Mouse (Mus musculus): ENCODE measurements around the gene Mast4. TPM values are rescaled to one million over a fixed set of nuclear protein-coding genes. Genes with fewer than 3 reads are reported as not detected.

Mast4 gene
- total and polyA plus RNA-seq, 3 experiments: 0.99 to 7.4 (median 6.1) TPM

DNA sequence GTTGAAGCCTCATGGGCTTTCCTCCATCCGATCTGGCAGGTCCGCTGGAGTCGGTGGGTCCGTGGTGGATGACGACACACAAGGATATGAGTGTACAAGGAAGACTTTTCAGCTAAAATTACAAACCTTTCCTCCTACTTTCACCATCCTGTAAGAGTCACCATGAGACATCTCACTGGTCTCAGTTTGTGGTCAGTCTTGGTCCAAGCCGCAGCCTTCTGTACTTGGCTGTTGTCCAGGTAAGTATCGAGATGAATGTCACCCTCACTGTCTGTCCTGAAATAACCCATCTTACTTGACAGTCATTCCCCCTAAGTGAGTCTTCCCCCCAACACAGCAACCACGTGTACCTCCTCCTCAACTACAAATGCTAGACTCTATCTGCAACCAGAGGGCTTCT is 94.6 kb downstream of the Mast4 start (continued):
- TF ChIP-seq MYC (IDR thresholded peaks at IDR 0.05; ENCODE audit: low read depth, low read length) (peak; percentile 90), SIN3A (IDR thresholded peaks at IDR 0.05; ENCODE audit: low read length) (no peak; the same call in 1 of the 2 replicates), RAD21 (IDR thresholded peaks at IDR 0.05; ENCODE audit: low read depth, low read length) (no peak), ETS1 (conservative IDR thresholded peaks at IDR 0.05; ENCODE audit: low read depth, low read length) (peak; percentile 56), USF2 (conservative IDR thresholded peaks at IDR 0.05; ENCODE audit: low read depth, low read length) (no peak), NRF1 (IDR thresholded peaks at IDR 0.05; ENCODE audit: low read depth, low read length) (no peak), KAT2A (IDR thresholded peaks at IDR 0.05; ENCODE audit: insufficient replicate concordance, low read length) (no peak), E2F4 (IDR thresholded peaks at IDR 0.05; ENCODE audit: insufficient replicate concordance, low read depth, low read length) (no peak), CHD2 (IDR thresholded peaks at IDR 0.05; ENCODE audit: low read length) (no peak), ELF1 (IDR thresholded peaks at IDR 0.05; ENCODE audit: low read depth, low read length) (no peak), USF1 (IDR thresholded peaks at IDR 0.05; ENCODE audit: low read depth, low read length) (no peak), IRF4 (IDR thresholded peaks at IDR 0.05; ENCODE audit: low read depth, low read length) (peak; percentile 82), POLR2AphosphoS2 (IDR thresholded peaks at IDR 0.05; ENCODE audit: low read depth, low read length) (no peak), POLR2A (IDR thresholded peaks at IDR 0.05; ENCODE audit: low read depth, low read length) (no peak), TBP (conservative IDR thresholded peaks at IDR 0.05; ENCODE audit: low read depth, low read length) (no peak), NELFE (IDR thresholded peaks at IDR 0.05; ENCODE audit: low read depth, low read length) (no peak), UBTF (IDR thresholded peaks at IDR 0.05; ENCODE audit: low read depth, low read length) (no peak)

DNA sequence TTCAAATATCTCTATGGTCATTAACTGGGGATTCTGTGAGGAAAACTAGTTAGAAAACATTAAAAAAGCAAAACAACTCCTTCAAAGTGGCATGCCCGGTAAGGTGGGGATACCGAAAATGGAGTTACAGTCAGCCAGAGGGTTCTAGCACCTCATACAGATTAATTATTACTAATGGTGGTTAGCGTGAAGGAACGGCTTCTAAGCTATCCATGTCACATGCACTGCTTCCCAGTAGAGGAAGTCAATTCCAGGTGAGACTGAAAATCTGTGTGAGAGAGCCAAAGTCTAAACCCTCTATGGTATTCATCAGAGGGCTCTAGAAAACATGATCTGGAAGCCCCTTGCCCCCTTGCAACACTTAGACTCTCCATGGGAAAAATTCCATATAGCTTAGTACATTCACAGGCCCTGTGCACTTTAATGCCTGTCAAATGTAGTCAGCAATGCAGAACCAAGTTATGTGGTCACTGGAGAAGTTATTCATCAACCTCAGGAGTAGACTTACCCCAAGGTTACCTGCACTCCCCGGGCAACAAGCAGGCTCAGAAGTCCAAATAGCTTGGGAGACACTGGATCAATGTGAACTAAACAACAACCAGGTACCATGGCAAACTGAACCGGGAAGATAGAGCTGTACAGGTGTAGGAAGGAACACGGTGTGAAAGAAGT is 96.1 kb downstream of the Mast4 start:
- H3K27me3 ChIP-seq (replicated peaks): no peaks in the 10 kb centered on the region
- in situ Hi-C loops (cut with MboI; ENCODE audit: low pct_ligation_motif_present, low pct_unique_long_range_greater_than_20kb, low sequenced_read_pairs): no loop called here
- peaks cover 0 to 17% of the 10 kb centered on the region in 2 experiments; a peak in 2 of 4 replicates for H3K4me1 ChIP-seq (ENCODE audit: control insufficient read depth in 1 of 2, insufficient read depth in 2 of 2)
- H3K4me2 ChIP-seq (ENCODE audit: insufficient read depth, low read depth, poor library complexity, severe bottlenecking): peak overlapping the region; percentile 45; the same call in 1 of the 2 replicates
- no peaks in the 10 kb centered on the region for H3K36me3 ChIP-seq (replicated peaks in 1 of 2; ENCODE audit: control insufficient read depth in 1 of 2, insufficient read depth in 1 of 2, low read length in 1 of 2)
- H3K9me3 ChIP-seq (replicated peaks; ENCODE audit: low read length): no peaks in the 10 kb centered on the region
- DNase-seq (ENCODE audit: extremely low read depth): no peak
- no peak overlapping the region for H3K27ac ChIP-seq (ENCODE audit: insufficient read depth, low read depth)
- no peaks in the 10 kb centered on the region for H3K79me2 ChIP-seq (replicated peaks; ENCODE audit: control insufficient read depth, extremely low read depth, insufficient read depth, poor library complexity, severe bottlenecking)
- dilution Hi-C loops (cut with MboI; ENCODE audit: extremely low pct_ligation_motif_present, extremely low pct_unique_long_range_greater_than_20kb, low sequenced_read_pairs): no loop called here
- H3K4me3 ChIP-seq (replicated peaks in 1 of 3; ENCODE audit: low read depth in 2 of 3, low read length in 2 of 3, poor library complexity in 1 of 3): no peak overlapping the region
- TF ChIP-seq MYC (IDR thresholded peaks at IDR 0.05; ENCODE audit: low read depth, low read length) (no peak), E2F4 (IDR thresholded peaks at IDR 0.05; ENCODE audit: insufficient replicate concordance, low read depth, low read length) (no peak), JUN (IDR thresholded peaks at IDR 0.05; ENCODE audit: insufficient read depth, low read depth, low read length) (no peak), POLR2A (IDR thresholded peaks at IDR 0.05; ENCODE audit: low read depth, low read length) (no peak), ZNF384 (IDR thresholded peaks at IDR 0.05; ENCODE audit: low read depth, low read length) (no peak), CHD1 (IDR thresholded peaks at IDR 0.05; ENCODE audit: low read depth, low read length) (no peak), JUND (conservative IDR thresholded peaks at IDR 0.05; ENCODE audit: low read depth, low read length) (no peak), MAX (IDR thresholded peaks at IDR 0.05; ENCODE audit: low read length) (no peak), ZMIZ1 (IDR thresholded peaks at IDR 0.05; ENCODE audit: low read depth, low read length) (no peak), SMC3 (IDR thresholded peaks at IDR 0.05; ENCODE audit: low read depth, low read length) (no peak), HCFC1 (IDR thresholded peaks at IDR 0.05; ENCODE audit: low read depth, low read length) (no peak), MAZ (IDR thresholded peaks at IDR 0.05; ENCODE audit: low read depth, low read length) (no peak), KAT2A (IDR thresholded peaks at IDR 0.05; ENCODE audit: insufficient replicate concordance, low read length) (no peak), IRF4 (IDR thresholded peaks at IDR 0.05; ENCODE audit: low read depth, low read length) (no peak), EP300 (IDR thresholded peaks at IDR 0.05; ENCODE audit: low read length) (no peak), ZC3H11A (IDR thresholded peaks at IDR 0.05; ENCODE audit: low read depth, low read length) (no peak), ZKSCAN1 (IDR thresholded peaks at IDR 0.05; ENCODE audit: borderline replicate concordance, low read depth, low read length) (no peak), TCF12 (IDR thresholded peaks at IDR 0.05; ENCODE audit: low read depth, low read length) (no peak), MXI1 (IDR thresholded peaks at IDR 0.05; ENCODE audit: low read depth, low read length) (no peak), BHLHE40 (IDR thresholded peaks at IDR 0.05; ENCODE audit: low read depth, low read length) (no peak)
- H3K9ac ChIP-seq (ENCODE audit: insufficient read depth, low read depth): no peak overlapping the region

Measured in CH12.LX (cell line).